Mouse (Mus musculus) CD4-positive helper T cell, adult 2 months (primary cell): ENCODE measurements around the gene Kcnd2.
"Not testable (repeated sequence)": the region's sequence is repeated elsewhere in the genome, so short reads cannot be mapped to it uniquely, and the experiment has no call there.

Experiments used
- DNase-seq: peaks from one replicate; pipeline ENCODE4 v3.0.0-alpha.2; 2012; ENCODE audit warnings: low read depth, missing footprints, low spot score

Gene Kcnd2

GRCm38 (mm10) chr6:21215491-21216191 is at the start of gene Kcnd2:
Gene Kcnd2, plus strand, starts transcription at chr6:21215503.
- no peak for DNase-seq

- no peak for DNase-seq
These were observed 48.7 kb upstream of the Kcnd2 start for GRCm38 (mm10) chr6:21166611-21167010.

GRCm38 (mm10) chr6:21195341-21195740 is 20.0 kb upstream of the Kcnd2 start:
- DNase-seq, result no peak

GRCm38 (mm10) chr6:21213865-21214672 is 1.2 kb upstream of the Kcnd2 start:
- peak; percentile 3 for DNase-seq

GRCm38 (mm10) chr6:21214673-21215490 is 421 bp upstream of the Kcnd2 start:
- no peak for DNase-seq

GRCm38 (mm10) chr6:21216206-21217020 is 1.1 kb downstream of the Kcnd2 start:
- DNase-seq, result no peak

GRCm38 (mm10) chr6:21217156-21217555 is 1.9 kb downstream of the Kcnd2 start:
- no peak for DNase-seq

- no peak for DNase-seq
These were observed 10.8 kb downstream of the Kcnd2 start for GRCm38 (mm10) chr6:21226124-21226523.

- no peak for DNase-seq
These were observed 43.7 kb downstream of the Kcnd2 start for GRCm38 (mm10) chr6:21259031-21259430.

GRCm38 (mm10) chr6:21267897-21268296 is 52.6 kb downstream of the Kcnd2 start:
- DNase-seq, result no peak

- no peak for DNase-seq
These were observed 62.1 kb downstream of the Kcnd2 start for GRCm38 (mm10) chr6:21277343-21277933.

GRCm38 (mm10) chr6:21304943-21305342 is 89.6 kb downstream of the Kcnd2 start:
- DNase-seq, result no peak

GRCm38 (mm10) chr6:21310159-21310558 is 94.9 kb downstream of the Kcnd2 start:
- no peak for DNase-seq

GRCm38 (mm10) chr6:21321407-21321806 is 106.1 kb downstream of the Kcnd2 start:
- DNase-seq, result no peak

- DNase-seq, result no peak
These were observed 106.9 kb downstream of the Kcnd2 start for GRCm38 (mm10) chr6:21322211-21322610.

- no peak for DNase-seq
These were observed 109.9 kb downstream of the Kcnd2 start for GRCm38 (mm10) chr6:21325251-21325650.

GRCm38 (mm10) chr6:21327081-21327737 is 111.9 kb downstream of the Kcnd2 start:
- no peak for DNase-seq

GRCm38 (mm10) chr6:21385298-21385697 is 170.0 kb downstream of the Kcnd2 start:
- DNase-seq, result not testable (repeated sequence)

GRCm38 (mm10) chr6:21391776-21392175 is 176.5 kb downstream of the Kcnd2 start:
- no peak for DNase-seq

- no peak for DNase-seq
These were observed 198.4 kb downstream of the Kcnd2 start for GRCm38 (mm10) chr6:21413656-21414055.
